Mouse (Mus musculus): ENCODE data around the gene Camta1. TPM values are rescaled to one million over a fixed set of nuclear protein-coding genes. Genes with fewer than 3 reads are reported as not detected.
A peak's percentile ranks its signal among the peaks of the same experiment; 100 is the strongest.

The Camta1 gene
- polyA plus RNA-seq, 1 experiment = 27.1 TPM

DNA sequence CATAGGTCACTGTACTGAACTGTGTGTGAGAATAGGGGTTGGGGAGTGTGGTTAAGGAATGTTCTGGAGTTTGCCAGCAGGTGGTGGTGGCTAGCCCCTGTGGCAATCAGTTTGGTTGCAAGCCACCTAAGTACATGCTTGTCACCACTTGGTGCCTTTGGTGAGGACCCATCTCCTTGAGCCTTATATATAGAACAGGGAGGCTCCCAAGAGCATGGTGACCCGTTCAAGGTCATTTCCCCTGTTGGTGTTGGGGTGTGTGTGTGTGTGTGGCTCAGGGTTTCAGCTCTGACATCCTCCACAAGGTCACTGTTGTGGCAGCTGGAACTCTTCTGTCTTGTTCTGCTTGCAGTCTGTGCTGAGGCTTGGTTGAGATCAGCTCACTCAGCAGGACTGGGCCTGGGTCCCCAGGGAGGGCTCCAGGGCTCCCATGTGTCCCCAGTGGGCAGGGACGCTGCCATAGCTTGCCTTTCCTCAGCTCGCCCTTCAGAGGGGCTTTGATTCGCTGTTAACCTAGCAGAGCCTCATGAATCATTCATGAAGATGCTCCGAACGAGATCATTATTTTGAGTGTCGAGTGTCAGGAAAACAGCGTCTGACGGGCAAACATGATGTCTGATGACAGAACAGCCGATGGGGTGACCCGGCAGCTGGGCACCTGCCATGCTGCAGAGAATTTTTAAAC is 667.5 kb downstream of the Camta1 start:
- TF ChIP-seq POLR2A (IDR thresholded peaks at IDR 0.05; ENCODE audit: control insufficient read depth, extremely low read depth, insufficient read depth, low read length, poor library complexity) = no peak
- no peak for TF ChIP-seq CTCF (IDR thresholded peaks at IDR 0.05; ENCODE audit: borderline replicate concordance, control insufficient read depth, extremely low read depth, insufficient read depth, low read length, poor library complexity)
- H3K27me3 ChIP-seq (ENCODE audit: control insufficient read depth, insufficient read depth, low read length) = no peaks in the 10 kb centered on the region
- no peaks in the 10 kb centered on the region for H3K36me3 ChIP-seq (ENCODE audit: control insufficient read depth, insufficient read depth, low read length)
- H3K4me1 ChIP-seq (replicated peaks; ENCODE audit: control insufficient read depth, insufficient read depth, low read length) = no peaks in the 10 kb centered on the region
- no peak for DNase-seq
- H3K4me3 ChIP-seq (ENCODE audit: control insufficient read depth, insufficient read depth, low read length) = no peak overlapping the region
- H3K27ac ChIP-seq (ENCODE audit: control insufficient read depth, insufficient read depth, low read length) = no peak overlapping the region
- 67% methylated on average over 11 of the region's 11 CpGs for WGBS

DNA sequence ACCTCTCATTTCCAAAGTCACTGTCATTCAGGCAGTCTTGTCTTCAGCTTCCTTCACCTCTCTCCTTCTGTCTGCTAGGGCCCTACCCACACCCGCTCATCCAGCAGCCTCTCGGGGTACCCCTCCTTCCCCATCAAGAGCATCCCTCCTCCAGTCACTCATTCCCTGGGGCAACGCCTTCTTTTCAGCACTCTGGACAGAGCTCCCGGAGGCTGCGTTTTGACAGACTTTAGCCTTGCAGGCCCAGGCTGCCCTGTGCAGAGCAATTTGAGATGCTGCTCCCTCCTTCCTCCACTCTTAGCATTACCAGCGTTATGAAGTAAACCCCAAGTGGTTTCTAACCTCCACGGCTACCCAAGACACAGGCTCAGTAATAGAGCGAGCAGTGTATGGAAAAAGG is 675.2 kb downstream of the Camta1 start:
- peak; percentile 9 for DNase-seq
- Histone ChIP-seq H3K27ac (ENCODE audit: control insufficient read depth, insufficient read depth, low read length) (no peak overlapping the region), H3K4me1 (replicated peaks; ENCODE audit: control insufficient read depth, insufficient read depth, low read length) (no peaks in the 10 kb centered on the region), H3K27me3 (ENCODE audit: control insufficient read depth, insufficient read depth, low read length) (no peaks in the 10 kb centered on the region), H3K4me3 (ENCODE audit: control insufficient read depth, insufficient read depth, low read length) (no peak overlapping the region), H3K36me3 (ENCODE audit: control insufficient read depth, insufficient read depth, low read length) (no peaks in the 10 kb centered on the region)
- 19% methylated on average over 8 of the region's 8 CpGs for WGBS
- TF ChIP-seq CTCF (IDR thresholded peaks at IDR 0.05; ENCODE audit: borderline replicate concordance, control insufficient read depth, extremely low read depth, insufficient read depth, low read length, poor library complexity) = no peak
- TF ChIP-seq POLR2A (IDR thresholded peaks at IDR 0.05; ENCODE audit: control insufficient read depth, extremely low read depth, insufficient read depth, low read length, poor library complexity) = no peak

DNA sequence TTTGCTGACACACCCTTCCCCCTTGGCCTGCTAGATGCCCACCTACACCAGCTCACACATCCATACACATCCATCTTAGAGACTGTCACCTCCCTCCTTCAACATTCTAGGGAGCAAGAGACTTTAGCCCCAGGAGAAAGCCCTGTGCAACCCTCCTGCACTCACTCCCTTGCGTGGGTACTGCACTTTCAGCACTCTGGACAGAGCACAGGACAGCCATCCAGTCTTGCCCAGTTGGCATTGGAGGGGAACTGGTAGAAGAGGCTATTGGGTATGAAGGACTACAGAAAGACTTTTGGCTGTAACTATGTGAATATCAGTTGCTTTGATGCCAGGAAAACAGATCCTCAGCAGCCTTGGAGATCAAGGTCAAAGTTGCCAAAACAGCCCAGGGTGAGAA is 675.9 kb downstream of the Camta1 start:
- Histone ChIP-seq H3K4me1 (replicated peaks; ENCODE audit: control insufficient read depth, insufficient read depth, low read length) (no peaks in the 10 kb centered on the region), H3K27ac (ENCODE audit: control insufficient read depth, insufficient read depth, low read length) (no peak overlapping the region), H3K27me3 (ENCODE audit: control insufficient read depth, insufficient read depth, low read length) (no peaks in the 10 kb centered on the region), H3K4me3 (ENCODE audit: control insufficient read depth, insufficient read depth, low read length) (no peak overlapping the region), H3K36me3 (ENCODE audit: control insufficient read depth, insufficient read depth, low read length) (no peaks in the 10 kb centered on the region)
- WGBS = 19% methylated on average over 1 of the region's 1 CpGs
- DNase-seq = no peak
- no peak for TF ChIP-seq CTCF (IDR thresholded peaks at IDR 0.05; ENCODE audit: borderline replicate concordance, control insufficient read depth, extremely low read depth, insufficient read depth, low read length, poor library complexity)
- TF ChIP-seq POLR2A (IDR thresholded peaks at IDR 0.05; ENCODE audit: control insufficient read depth, extremely low read depth, insufficient read depth, low read length, poor library complexity) = no peak

DNA sequence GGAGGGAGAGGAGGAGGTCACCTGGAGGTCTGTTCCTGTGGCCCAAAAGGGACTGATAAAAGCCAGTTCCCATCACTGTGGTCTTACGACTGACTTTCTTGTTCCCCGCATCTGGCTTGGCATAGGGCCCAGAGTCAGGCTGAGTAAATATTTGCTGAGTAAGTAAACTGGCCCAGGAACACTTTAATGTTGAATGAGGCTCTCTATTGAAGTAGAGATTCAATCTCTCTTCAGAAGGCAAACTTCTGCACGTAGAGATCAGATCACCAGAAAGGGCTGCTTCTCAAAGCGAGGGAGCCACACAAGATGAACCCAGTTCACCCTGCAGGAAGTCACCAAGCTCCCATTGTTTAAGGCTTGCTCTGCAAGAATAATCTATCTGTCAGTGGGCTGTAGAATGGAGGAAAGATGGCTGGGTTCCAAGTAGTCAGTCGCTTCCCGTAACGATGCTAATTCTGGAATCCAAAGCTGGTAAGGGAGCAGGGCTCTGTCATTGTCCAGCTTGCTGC is 681.2 kb downstream of the Camta1 start:
- Histone ChIP-seq H3K4me1 (replicated peaks; ENCODE audit: control insufficient read depth, insufficient read depth, low read length) (no peaks in the 10 kb centered on the region), H3K27ac (ENCODE audit: control insufficient read depth, insufficient read depth, low read length) (no peak overlapping the region), H3K4me3 (ENCODE audit: control insufficient read depth, insufficient read depth, low read length) (no peak overlapping the region), H3K36me3 (ENCODE audit: control insufficient read depth, insufficient read depth, low read length) (no peaks in the 10 kb centered on the region), H3K27me3 (ENCODE audit: control insufficient read depth, insufficient read depth, low read length) (no peaks in the 10 kb centered on the region)
- DNase-seq = no peak
- 63% methylated on average over 7 of the region's 7 CpGs for WGBS
- TF ChIP-seq CTCF (IDR thresholded peaks at IDR 0.05; ENCODE audit: borderline replicate concordance, control insufficient read depth, extremely low read depth, insufficient read depth, low read length, poor library complexity) (no peak), POLR2A (IDR thresholded peaks at IDR 0.05; ENCODE audit: control insufficient read depth, extremely low read depth, insufficient read depth, low read length, poor library complexity) (no peak)

DNA sequence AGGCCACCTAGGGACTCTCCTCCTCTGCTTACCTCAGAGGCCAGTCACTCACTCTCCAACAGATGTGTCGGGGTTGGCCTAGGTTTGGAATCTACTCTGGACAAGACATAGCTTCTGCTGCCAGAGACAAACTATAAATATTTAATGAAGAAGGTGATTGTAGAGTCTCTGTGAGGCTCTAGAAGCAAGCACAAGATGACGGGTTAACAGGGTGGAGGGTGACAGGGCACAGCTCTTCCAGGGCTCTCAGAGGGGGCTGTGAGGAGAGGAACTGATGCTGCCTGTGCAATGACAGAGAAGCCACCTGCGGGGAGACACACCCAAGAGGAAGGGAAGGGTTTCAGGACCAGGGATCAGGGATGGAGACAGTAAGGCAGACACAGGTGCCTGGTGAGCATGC is 682.0 kb downstream of the Camta1 start:
- Histone ChIP-seq H3K27me3 (ENCODE audit: control insufficient read depth, insufficient read depth, low read length) (no peaks in the 10 kb centered on the region), H3K4me1 (replicated peaks; ENCODE audit: control insufficient read depth, insufficient read depth, low read length) (no peaks in the 10 kb centered on the region), H3K4me3 (ENCODE audit: control insufficient read depth, insufficient read depth, low read length) (no peak overlapping the region), H3K27ac (ENCODE audit: control insufficient read depth, insufficient read depth, low read length) (no peak overlapping the region), H3K36me3 (ENCODE audit: control insufficient read depth, insufficient read depth, low read length) (no peaks in the 10 kb centered on the region)
- no peak for DNase-seq
- TF ChIP-seq CTCF (IDR thresholded peaks at IDR 0.05; ENCODE audit: borderline replicate concordance, control insufficient read depth, extremely low read depth, insufficient read depth, low read length, poor library complexity) = no peak
- no peak for TF ChIP-seq POLR2A (IDR thresholded peaks at IDR 0.05; ENCODE audit: control insufficient read depth, extremely low read depth, insufficient read depth, low read length, poor library complexity)
- 79% methylated on average over 3 of the region's 3 CpGs for WGBS

DNA sequence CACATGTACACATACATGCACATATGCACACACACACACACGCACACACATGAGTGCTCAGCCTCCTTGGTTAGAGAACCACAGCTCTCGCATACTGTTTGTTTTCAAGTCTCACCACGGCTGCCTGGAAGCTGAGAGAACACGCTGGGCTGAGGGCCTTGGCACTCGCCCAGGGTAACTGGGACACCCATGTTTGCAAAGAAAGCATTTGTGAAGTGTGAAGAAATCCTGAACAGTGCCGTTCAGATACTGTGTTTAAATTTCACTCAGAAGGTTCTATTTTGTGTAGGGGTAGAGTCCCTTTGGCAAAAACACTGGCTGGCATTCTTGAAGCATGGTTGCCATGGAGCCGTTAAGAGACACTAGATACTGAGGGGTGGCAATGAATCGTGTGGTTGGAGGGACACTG is 682.7 kb downstream of the Camta1 start:
- Histone ChIP-seq H3K27me3 (ENCODE audit: control insufficient read depth, insufficient read depth, low read length) (no peaks in the 10 kb centered on the region), H3K4me1 (replicated peaks; ENCODE audit: control insufficient read depth, insufficient read depth, low read length) (no peaks in the 10 kb centered on the region), H3K36me3 (ENCODE audit: control insufficient read depth, insufficient read depth, low read length) (no peaks in the 10 kb centered on the region), H3K27ac (ENCODE audit: control insufficient read depth, insufficient read depth, low read length) (no peak overlapping the region), H3K4me3 (ENCODE audit: control insufficient read depth, insufficient read depth, low read length) (no peak overlapping the region)
- TF ChIP-seq POLR2A (IDR thresholded peaks at IDR 0.05; ENCODE audit: control insufficient read depth, extremely low read depth, insufficient read depth, low read length, poor library complexity) = no peak
- no peak for TF ChIP-seq CTCF (IDR thresholded peaks at IDR 0.05; ENCODE audit: borderline replicate concordance, control insufficient read depth, extremely low read depth, insufficient read depth, low read length, poor library complexity)
- DNase-seq = no peak
- 79% methylated on average over 8 of the region's 8 CpGs for WGBS
